Mouse (Mus musculus) v-Abl transformed pro-B cells (cell line): ENCODE results near the gene Lbp.

Experiments
- in situ Hi-C, 2 experiments: fragments of 400-800 bp; cut with MboI; formaldehyde crosslinking; loops; one replicate each; pipeline ENCODE4 v1.15.1; 2025; ENCODE audit not compliant: unreplicated experiment in 2 of 2

Lbp gene

DNA sequence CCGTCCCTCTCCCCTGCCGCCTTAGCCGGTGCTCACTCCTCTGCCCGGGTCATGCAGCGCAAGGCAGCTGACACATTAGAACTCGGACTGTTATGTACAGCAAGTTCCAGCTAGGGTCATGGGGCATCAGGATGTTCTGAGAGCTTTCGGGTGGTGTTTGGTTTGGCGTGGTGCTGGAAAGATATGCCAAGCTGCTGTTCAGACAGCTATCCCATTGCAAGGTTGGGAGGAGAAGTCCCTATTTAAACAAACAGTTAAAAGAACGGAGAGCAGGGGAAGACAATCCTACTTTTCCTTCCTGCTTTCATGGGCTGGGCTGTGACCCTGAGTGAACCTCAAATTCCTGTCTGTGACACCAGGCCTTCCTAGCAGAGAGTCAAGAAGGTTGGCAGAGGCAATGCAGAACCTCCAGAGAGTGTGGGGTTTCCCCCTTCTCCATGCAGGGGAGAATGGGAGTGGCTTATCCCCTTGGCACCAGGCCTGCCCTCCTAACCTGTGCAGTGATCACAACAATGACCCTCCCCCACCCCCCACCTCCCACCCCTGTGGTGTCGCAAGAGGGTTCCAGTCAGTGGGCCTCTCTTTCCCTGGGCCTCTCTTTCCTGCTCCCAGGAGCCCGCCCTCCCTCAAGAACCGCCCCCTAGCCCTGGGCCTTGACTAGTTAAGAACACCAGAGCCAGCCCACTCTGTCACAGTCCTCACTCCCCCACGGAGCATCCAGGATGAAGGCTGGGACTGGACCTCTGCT lies at the start of gene Lbp:
Lbp (plus strand) TSS at position 546 of the 748 bp plus-strand sequence.
- in situ Hi-C loops = no loop called here

DNA sequence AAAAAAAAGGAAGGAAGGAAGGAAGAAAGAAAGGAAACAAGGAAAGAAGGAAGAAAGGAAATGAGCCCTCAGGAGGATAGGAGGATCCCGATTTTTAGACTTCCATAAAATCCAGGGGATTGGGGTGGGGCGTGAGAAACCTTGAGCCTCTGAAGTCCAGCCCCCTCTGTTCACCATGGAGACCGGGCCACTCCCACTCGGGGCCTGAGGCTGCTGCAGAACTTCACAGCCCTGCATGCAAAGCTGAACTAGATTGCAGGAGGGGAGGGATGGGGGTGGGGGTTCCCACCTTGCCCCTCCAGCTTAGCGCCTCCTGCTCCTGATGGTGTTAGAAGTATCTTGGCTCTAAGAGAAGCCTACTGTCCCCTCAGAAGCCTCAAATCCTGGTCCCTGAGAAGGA lies 49.4 kb upstream of the Lbp start:
- in situ Hi-C loops = no loop called here

DNA sequence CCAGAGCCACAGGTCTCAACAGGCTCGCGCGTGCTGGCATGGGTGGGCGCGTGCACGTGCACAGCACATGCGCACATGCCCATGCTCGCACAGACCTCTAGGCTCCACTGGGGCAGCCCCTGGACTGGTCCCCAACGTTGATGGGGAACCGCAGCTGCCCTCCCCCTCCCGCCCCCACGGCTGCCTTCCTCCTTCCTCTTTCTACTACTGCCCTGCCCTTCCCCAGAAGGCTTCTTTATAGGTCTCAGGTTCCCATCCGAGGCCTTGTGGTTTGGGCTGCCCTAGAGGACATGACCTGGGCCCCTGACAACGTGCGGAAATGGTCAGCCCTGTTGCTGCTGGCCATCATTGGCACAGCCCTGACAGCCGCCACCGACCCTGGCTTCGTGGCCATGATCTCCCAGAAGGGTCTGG lies 48.3 kb upstream of the Lbp start, which contains the start of gene Bpi:
Bpi (plus strand) TSS at position 90 of the 414 bp plus-strand sequence.
- in situ Hi-C loops = no loop called here

DNA sequence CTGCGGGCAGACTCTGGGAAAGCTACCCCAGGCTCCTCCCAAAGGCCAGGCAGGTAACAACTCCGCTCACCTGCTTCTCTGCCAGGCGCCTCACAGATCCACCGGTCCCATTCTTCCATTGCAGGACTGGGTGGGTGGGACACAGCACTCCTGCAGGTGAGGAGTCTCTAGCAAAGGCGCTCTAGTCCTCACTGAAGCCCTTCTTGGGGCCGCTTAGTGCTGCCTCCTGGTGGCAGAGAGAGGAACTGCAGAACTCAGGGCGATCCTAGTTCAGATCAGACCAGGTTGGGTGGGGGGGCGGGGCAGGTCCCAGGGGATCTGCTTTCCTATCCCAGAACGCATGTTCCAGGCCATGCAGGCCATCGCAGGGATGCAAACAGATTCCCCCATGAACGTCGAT lies 47.5 kb upstream of the Lbp start:
- in situ Hi-C loops = no loop called here

- in situ Hi-C loops = no loop called here
These were observed 46.8 kb upstream of the Lbp start for GRCm38 (mm10) chr2:158259498-158259897.

- in situ Hi-C loops = no loop called here
These were observed 41.4 kb upstream of the Lbp start for GRCm38 (mm10) chr2:158264877-158265276.

DNA sequence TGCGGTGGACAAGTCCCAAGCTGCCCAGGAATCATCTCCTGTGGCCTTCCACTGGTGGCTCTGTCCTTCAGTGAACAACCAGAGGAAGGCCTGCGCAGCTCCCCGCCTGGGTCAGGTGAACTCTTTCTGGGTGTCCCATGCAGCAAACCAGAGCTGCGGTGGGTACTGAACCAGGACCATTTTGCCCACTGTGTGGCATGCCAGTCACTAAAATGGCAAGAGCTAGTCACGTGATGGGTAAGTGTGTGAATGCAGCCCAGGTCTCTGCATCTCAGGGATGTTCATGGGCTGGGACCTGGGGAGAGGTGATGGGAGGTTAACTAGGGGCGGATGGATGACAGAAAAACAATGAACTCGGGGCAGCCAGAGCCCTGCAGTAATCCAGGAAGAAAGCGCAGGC lies 36.3 kb upstream of the Lbp start:
- in situ Hi-C loops = no loop called here

- in situ Hi-C loops = no loop called here
These were observed 32.6 kb upstream of the Lbp start for GRCm38 (mm10) chr2:158273646-158274045.

GRCm38 (mm10) chr2:158275349-158275748 lies 30.9 kb upstream of the Lbp start:
- in situ Hi-C loops = no loop called here

- in situ Hi-C loops = no loop called here
These were observed 30.5 kb upstream of the Lbp start for GRCm38 (mm10) chr2:158275811-158276210.

DNA sequence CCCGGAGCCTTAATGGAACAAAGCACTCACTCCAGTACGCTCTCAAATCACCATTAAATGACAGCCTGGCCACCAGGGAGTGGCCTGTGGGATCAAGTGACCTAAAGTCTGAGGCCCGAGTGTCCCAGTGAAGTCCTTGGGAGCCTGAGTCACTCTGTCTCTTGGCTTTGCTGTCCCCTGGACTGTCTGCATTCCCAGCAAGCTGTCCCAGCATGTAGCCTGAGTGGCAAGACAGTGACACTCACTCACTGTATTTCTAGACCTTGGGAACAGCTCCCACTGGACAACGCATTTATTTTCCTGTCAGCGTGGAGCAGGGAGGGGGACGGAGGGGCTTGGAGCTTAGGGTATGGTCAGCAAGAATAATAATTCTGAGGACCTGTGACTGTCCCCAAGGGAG lies 29.8 kb upstream of the Lbp start:
- in situ Hi-C loops = no loop called here

GRCm38 (mm10) chr2:158276878-158277277 lies 29.4 kb upstream of the Lbp start:
- in situ Hi-C loops = no loop called here

- in situ Hi-C loops = no loop called here
These were observed 26.6 kb upstream of the Lbp start for GRCm38 (mm10) chr2:158279656-158280055.

DNA sequence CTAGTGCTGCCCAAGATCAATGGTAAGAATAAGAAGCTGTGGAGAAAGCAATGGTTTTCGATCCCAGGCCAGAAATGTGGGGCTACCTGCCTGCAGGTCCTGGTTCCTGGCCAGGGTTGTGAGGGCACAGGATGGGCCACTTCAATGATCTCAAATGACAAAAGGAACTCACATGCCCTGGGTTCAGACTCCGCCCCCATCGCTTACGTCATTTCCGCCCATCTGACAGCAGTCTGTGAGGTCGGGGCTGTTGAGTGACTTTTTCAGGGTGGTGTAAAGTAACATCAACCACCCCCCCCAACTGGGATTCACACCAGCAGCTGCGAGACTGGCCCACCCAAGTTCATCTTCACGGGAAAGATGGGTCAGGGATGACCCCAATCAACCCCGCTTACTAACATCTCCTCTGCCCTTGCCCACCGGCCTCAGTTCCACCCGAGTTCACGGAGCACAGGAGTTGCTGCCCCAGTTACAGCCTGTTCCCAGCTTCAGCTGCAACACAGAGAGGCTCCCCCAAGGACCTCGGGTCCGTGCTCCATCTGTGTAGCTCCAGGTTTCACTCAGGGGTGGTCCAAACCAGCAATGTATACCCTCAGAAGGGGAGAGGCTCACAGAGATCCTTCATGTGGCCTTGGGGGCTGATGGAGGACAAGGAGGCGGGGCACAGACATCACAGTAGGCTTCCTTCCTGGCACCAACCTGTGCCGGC lies 24.6 kb upstream of the Lbp start:
- in situ Hi-C loops = no loop called here

GRCm38 (mm10) chr2:158283136-158283535 lies 23.2 kb upstream of the Lbp start:
- in situ Hi-C loops = no loop called here

GRCm38 (mm10) chr2:158283771-158284170 lies 22.5 kb upstream of the Lbp start:
- in situ Hi-C loops = no loop called here

DNA sequence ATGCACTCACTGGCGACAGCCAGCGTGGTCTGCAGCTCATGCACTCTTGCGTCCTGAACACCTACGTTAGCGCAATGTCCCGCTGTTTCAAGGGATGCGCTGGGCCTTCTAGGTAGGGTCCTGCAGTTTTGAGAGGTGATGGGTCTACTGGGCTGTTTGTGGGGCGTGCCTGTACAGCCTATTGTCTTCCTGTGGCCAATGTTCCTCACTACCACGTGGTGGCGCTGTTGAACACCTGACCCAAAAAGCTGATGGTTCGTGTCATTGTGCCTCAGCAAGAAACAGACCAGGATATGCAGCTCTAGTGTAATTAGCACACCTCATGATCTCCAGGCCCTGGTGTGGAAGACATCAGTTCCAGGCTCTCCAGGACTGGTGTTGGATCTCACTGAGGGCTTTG lies 21.7 kb upstream of the Lbp start:
- in situ Hi-C loops = no loop called here

DNA sequence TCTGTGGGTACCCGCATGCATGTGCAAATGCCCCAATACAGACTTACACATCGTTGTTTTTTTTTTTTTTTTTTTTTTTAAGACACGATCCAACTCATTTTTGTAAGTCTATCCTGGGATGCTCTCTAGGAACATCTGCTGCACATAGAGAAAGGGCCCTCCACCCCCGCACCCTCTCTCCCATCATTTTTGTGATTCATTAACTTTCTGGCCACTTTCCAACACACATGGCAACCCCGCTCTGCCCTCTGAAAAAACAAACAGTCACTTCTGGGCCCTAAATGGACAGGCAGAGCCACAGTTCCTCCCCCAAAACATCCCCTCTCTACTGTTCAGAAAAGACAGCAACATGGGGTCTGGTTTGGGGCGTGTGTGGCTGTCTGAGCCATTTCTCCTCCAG lies 20.6 kb upstream of the Lbp start:
- in situ Hi-C loops = no loop called here

- in situ Hi-C loops = no loop called here
These were observed 10.6 kb upstream of the Lbp start for GRCm38 (mm10) chr2:158295700-158296099.

DNA sequence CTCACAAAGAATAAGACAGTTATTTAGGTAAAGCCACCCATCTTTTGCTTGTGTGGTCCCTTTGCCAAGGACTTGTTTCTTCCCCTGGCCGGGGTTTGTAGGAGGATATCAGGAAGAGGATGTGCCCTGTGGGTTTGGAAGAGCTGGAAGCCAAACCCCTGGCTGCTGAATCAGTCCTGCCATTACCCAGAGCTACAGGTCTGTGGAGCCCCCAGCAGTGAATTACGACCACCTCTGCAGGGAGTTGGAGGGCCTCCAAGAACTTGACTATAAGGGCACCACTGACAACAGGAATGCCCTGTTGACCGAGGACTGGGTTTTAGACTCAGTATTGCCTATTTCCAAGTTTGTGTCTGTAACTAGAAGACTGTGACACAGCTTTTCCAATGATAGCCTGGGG lies 7.1 kb upstream of the Lbp start:
- in situ Hi-C loops = no loop called here

- in situ Hi-C loops = no loop called here
These were observed 6.6 kb upstream of the Lbp start for GRCm38 (mm10) chr2:158299731-158300130.

DNA sequence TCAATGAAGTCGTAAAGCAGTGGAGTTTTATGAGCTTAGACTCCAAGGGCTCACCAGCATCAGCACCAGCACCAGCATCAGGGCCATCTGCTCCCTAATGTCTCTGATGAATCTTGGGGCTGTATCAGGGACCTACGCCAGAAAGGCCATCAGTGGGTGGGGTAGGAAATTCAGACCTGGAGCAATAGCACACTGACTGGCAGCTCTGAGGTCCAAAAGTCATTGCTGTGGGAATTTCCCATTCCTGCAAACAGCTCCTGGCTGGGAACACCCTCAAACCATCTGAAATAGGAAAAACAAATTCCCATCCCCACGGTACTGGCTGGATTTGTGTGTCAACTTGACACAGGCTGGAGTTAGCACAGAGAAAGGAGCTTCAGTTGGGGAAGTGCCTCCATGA lies 3.5 kb upstream of the Lbp start:
- in situ Hi-C loops = no loop called here
